Mouse (Mus musculus) megakaryocyte progenitor cell, adult 5-6 weeks (primary cell): ENCODE measurements around the gene Gnb1l. TPM values are rescaled to one million over a fixed set of nuclear protein-coding genes. Genes with fewer than 3 reads are reported as not detected.
A peak's percentile ranks its signal among the peaks of the same experiment; 100 is the strongest.

ENCODE experiments used
- ATAC-seq: replicated peaks from 2 replicates; pipeline ENCODE4 v1.8.0; 2016; ENCODE audit warnings: mild to moderate bottlenecking, moderate TSS enrichment, inconsistent platforms; ENCODE audit not compliant: poor library complexity
- total RNA-seq, 2 experiments: library from RNA; stranded (forward) in 1 of 2; stranded (reverse) in 1 of 2; fragments of 157-497, 149-512 nt in 1 of 2; fragments of 200-1000 nt in 1 of 2; gene quantifications; 2 replicates each; pipeline versions ENCODE4 v1.2.3 to v1.2.4; 2015 to 2017

The Gnb1l gene
- total RNA-seq (2015): 6.4 and 7.3 TPM in 2 replicates
- total RNA-seq (2017): 2.4 and 8.8 TPM in 2 replicates

GRCm38 (mm10) chr16:18498558-18498990 lies at the start of gene Gnb1l, which contains the start of gene Rtl10:
Gnb1l (plus strand) TSS chr16:18498713.
Rtl10 (plus strand) TSS chr16:18498901.
- peak; percentile 87 for ATAC-seq

DNA sequence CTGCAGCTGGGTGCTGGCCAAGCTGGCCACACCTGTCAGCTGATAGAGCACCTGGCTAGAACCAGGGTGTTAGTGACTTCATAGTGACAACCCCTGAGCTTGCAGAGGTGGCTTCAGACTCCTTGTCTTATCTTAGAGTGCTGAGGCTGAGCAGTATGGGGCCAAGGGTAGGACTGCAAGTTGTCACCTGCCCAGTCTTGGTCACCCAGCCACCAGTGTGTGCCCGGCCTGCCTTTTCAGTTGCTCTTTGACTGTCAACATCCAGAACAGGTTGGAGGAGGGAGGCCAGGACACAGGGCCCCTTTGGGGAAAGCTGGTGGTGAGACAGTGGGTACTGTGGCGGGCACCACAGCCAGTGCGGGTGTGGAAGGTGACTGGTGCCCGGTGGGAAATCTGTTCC lies 49.5 kb upstream of the Gnb1l start:
- ATAC-seq: no peak

GRCm38 (mm10) chr16:18451486-18452181 lies 46.9 kb upstream of the Gnb1l start:
- ATAC-seq: no peak

DNA sequence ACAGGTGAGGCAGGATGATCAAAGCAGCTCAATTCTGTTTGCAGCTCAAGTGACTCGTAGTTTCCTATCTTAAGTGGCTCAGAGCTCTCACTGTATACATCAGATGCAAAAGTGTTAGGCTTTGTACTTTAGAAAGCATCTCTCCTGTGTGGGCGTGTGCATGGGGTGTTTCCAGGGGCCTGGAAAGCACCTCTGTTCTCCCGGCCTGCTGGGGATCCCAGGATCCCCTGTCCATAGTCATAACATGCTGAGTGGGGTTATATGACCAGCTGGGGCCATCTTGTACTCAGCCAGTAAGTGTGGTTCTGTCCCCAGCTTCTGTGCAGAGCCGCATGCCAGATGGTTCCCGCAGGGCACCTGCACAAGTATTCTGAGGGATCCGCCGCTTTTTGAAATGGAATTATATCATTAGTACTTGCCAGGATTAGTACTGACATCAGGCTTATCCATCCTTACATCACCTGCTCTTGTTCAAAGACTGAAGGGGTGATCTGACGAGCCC lies 46.1 kb upstream of the Gnb1l start:
- no peak for ATAC-seq

- no peak for ATAC-seq
These were observed 44.7 kb upstream of the Gnb1l start for GRCm38 (mm10) chr16:18453846-18454245.

GRCm38 (mm10) chr16:18455407-18455806 lies 43.1 kb upstream of the Gnb1l start:
- no peak for ATAC-seq

DNA sequence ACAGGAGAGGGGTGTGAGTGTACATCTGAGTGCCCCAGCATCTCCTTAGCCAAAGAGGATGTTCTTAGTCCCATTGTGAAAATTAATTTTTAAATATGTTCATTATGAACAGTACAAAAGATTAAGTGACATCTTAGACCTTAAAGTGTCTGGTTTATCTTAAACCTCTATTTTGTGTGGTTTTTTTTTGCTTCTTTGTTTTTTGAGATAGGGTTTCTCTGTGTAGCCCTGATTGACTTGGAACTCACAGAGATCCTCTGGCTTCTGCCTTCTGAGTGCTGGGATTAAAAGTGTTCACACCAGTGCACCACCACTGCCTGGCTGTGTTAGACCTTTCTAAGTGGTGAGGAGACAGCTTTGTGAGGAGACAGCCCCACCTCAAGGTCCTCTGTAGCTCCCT lies 39.9 kb upstream of the Gnb1l start:
- no peak for ATAC-seq

- ATAC-seq: peak; percentile 18
These were observed 39.1 kb upstream of the Gnb1l start for GRCm38 (mm10) chr16:18459335-18459954.

DNA sequence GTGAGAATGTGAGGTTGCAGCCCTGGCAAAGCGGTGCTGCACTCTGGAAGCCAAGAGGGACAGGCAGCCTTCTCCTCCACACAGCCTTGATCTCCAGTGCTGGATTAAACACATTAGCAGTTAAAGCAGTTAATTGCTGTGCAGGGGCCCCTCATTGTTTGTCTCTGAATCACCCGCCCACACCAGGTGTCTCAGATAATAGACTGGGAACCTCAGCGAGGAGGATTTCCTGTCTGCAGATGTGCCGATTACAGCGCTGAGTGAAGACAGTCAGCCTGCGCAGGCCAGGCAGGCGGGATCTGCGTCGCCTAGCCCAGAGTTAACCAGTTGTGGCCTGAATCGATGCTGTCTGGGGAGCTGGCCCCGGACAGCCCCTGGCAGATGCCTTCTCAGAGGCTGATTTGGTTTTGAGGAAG lies 38.5 kb upstream of the Gnb1l start:
- peak; percentile 85 for ATAC-seq

GRCm38 (mm10) chr16:18460826-18461225 lies 37.7 kb upstream of the Gnb1l start:
- ATAC-seq: no peak

DNA sequence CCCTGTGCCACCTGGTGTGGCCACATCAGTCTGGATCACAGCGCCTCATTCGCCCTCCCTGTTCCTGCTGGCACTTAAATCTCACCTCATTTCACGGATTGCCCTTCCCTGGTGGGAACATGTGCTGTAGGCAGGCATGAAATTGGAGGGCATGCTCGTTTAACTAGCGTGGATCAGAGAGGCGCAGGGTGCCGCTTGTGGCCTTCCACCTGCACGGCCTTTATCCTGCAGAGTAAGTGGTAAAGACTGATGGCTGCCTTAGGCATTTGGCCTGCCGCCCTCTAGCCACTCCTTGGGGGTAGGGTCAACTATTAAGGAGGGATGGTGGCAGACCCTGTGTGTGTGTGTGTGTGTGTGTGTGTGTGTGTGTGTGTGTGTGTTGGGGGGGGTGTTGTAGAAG lies 36.5 kb upstream of the Gnb1l start:
- ATAC-seq: no peak

GRCm38 (mm10) chr16:18462598-18462997 lies 35.9 kb upstream of the Gnb1l start:
- no peak for ATAC-seq

GRCm38 (mm10) chr16:18464271-18464670 lies 34.2 kb upstream of the Gnb1l start:
- no peak for ATAC-seq

DNA sequence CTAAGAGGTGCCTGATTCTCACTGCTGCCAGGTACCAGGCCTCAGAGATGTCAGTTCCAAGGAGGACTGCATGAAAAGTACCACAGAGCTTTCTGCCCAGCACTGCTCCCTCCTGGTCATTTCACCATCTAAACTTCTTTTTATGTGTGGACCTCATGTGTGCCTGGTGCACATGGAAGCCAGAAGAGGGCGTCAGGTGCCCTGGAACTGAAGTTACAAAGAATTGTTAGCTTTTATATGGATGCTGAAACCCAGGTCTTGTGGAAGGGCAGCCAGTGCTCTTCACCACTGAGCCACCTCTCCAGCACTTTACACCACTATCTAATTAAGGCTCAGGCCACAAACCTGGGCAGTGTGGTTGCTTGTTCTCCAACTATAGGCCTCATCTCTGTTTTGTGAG lies 27.7 kb upstream of the Gnb1l start:
- peak; percentile 46 for ATAC-seq

- no peak for ATAC-seq
These were observed 27.0 kb upstream of the Gnb1l start for GRCm38 (mm10) chr16:18471381-18471955.

- no peak for ATAC-seq
These were observed 26.5 kb upstream of the Gnb1l start for GRCm38 (mm10) chr16:18471976-18472375.

GRCm38 (mm10) chr16:18472416-18472815 lies 26.1 kb upstream of the Gnb1l start:
- ATAC-seq: no peak

DNA sequence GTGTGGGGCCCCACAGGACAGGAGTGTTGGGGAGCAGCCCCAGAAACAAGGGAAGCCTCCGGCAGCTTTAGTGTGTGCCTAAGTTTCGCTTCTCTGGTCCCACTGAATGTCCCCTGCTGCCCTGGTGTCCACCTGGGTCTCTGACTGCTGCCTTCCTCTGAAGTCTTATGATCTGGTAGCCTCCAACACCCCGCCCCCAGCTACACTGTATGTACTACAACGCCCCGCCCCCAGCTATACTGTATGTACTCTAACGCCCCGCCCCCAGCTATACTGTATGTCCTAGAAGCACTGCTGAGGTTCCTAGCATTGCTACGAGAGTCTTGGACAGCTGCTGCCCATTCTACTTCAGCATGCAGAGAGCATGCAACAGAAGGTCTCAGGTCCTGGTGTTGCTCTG lies 25.5 kb upstream of the Gnb1l start:
- ATAC-seq: no peak

DNA sequence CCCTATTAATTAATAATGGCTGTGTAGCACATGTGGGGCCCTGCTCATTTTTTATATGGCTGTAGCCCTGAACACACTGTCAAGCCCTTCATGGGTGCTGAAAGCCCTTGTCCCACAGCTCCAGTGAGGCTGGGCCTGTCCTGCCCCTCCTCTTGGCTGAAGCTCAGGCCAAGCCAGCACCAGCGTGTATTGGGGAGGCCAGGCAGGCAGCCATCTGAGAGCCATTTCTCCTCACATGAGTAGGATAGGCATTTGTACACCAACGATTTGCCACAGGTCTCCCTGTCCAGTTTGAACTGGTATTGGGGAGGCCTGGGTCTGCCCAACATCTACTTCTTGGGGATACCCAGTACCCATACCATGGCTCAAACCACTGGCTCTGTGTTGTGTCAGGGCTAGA lies 24.5 kb upstream of the Gnb1l start:
- ATAC-seq: no peak

DNA sequence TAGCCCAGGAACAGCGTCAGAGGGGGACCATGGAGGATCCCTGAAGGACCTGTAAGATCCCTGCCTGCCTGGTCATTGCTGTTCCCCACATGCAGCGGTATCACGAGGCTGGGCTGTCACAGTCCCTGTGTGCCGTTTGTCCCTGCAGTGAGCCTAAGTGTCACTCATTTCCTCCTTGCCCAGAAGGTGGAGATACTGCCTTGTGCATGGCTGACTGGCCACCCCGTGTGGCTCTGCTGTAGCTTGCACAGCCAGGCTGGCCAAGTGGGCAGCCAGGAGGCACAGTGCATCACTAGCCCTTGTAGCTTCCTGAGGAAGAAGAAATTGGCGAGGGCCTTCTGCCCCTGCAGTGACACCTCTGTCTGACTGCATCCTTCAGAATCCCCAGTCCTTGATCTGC lies 20.5 kb upstream of the Gnb1l start:
- ATAC-seq: no peak

DNA sequence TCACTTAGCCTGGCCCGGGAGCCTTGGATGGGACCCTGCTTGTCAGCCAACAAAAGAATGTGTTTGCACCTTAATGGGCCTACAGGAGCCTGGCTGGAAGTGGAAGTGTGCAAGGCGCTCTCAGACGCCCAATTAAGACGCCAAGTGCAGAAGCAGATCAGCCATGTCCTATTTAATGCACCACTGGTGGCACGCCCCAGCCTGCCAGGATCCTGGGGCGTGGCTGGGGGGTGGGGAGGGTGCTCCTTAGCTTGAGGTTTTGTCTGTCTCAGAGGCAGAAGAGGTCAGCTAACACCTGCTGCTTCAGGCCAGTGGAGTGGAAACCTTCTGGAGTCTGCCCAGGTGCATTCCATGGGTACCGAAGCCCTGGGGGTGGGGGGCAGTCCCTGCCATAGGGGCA lies 18.8 kb upstream of the Gnb1l start:
- ATAC-seq: no peak

- peak; percentile 31; the same call in 1 of the 2 replicates for ATAC-seq
These were observed 17.5 kb upstream of the Gnb1l start for GRCm38 (mm10) chr16:18480933-18481485.
